Mouse (Mus musculus) spleen, adult 10 weeks (tissue): Measurements from ENCODE around the gene Pcbp3. TPM values are rescaled to one million over a fixed set of nuclear protein-coding genes. Genes with fewer than 3 reads are reported as not detected.

ENCODE experiments used
- polyA plus RNA-seq: library from polyadenylated mRNA; stranded (reverse); fragments of 350-450 nt; fragmentation: Illumina TruSeq; extraction: RNeasy Lipid Tissue Mini Kit (QIAGEN cat#74804); gene quantifications from one replicate; pipeline ENCODE4 v1.2.3, GENCODE M21; 2015; ENCODE audit warnings: low replicate concordance; ENCODE audit not compliant: insufficient read depth

Gene Pcbp3
- polyA plus RNA-seq, result 4.5 TPM

GRCm38 (mm10) chr10:76961790-76962489 is at the start of gene Pcbp3:
TSS of gene Pcbp3 (minus strand) at chr10:76961887.

GRCm38 (mm10) chr10:76725682-76726285 is 235.9 kb downstream of the Pcbp3 start, which contains the start of gene Col6a1:
TSS of gene Col6a1 (minus strand) at chr10:76726168.

Other genes starting within 250 kb of the Pcbp3 start
- 7.6 TPM for gene Col6a1, start 235.7 kb downstream of the Pcbp3 start, polyA plus RNA-seq
- 3.8 TPM for gene Slc19a1, start 70.4 kb upstream of the Pcbp3 start, polyA plus RNA-seq
- 5.8 TPM for gene Col18a1, start 204.7 kb upstream of the Pcbp3 start, polyA plus RNA-seq